Comparison of ENCODE assay signal across 8 mouse cellular contexts in genomic region chr19:45046523-45047321, GRCm38 (mm10). TPM values are rescaled to one million over a fixed set of nuclear protein-coding genes. Genes with fewer than 3 reads are reported as not detected.
DNase-seq lines count a peak whose midpoint lies in the region; ATAC-seq and TF ChIP-seq lines count a peak whose summit lies in the region.

No protein-coding gene starts in this region.

- no peaks in the 10 kb centered on the region for H3K36me3 ChIP-seq in E14TG2a.4 (ENCODE audit: insufficient read depth, low read length)
- H3K36me3 ChIP-seq in forebrain, embryonic 15.5 days = peaks cover 11% of the 10 kb centered on the region
- H3K36me3 ChIP-seq in lung, embryonic 14.5 days (ENCODE audit: insufficient read depth) = 0 out of 2 replicates have a peak, but pooled peaks cover 9% of the 10 kb centered on the region

- no peak for TF ChIP-seq CTCF in E14TG2a.4 (conservative IDR thresholded peaks at IDR 0.05; ENCODE audit: low read length)
- no peak for TF ChIP-seq CTCF in lung, embryonic 14.5 days (IDR thresholded peaks at IDR 0.05; ENCODE audit: low read depth)

- H3K4me3 ChIP-seq in E14TG2a.4 (replicated peaks; ENCODE audit: low read length) = peak overlapping the region; percentile 74
- peak overlapping the region; percentile 59 for H3K4me3 ChIP-seq in forebrain, embryonic 15.5 days
- H3K4me3 ChIP-seq in lung, embryonic 14.5 days (ENCODE audit: low read depth, low read length) = peak overlapping the region; percentile 41

- H3K9me3 ChIP-seq in E14TG2a.4 (ENCODE audit: low read length) = no peaks in the 10 kb centered on the region
- H3K9me3 ChIP-seq in forebrain, embryonic 15.5 days = no peaks in the 10 kb centered on the region
- no peaks in the 10 kb centered on the region for H3K9me3 ChIP-seq in lung, embryonic 14.5 days (ENCODE audit: low read depth, low read length)

- peak overlapping the region; percentile 64 for H3K4me2 ChIP-seq in forebrain, embryonic 15.5 days (replicated peaks)
- peak overlapping the region; percentile 91 for H3K4me2 ChIP-seq in lung, embryonic 14.5 days

- ATAC-seq in cerebellum, adult (ENCODE audit: insufficient number of reproducible peaks, low FRiP score, low TSS enrichment) = peak; percentile 78
- peak; percentile 69 for ATAC-seq in forebrain, embryonic 15.5 days (replicated peaks)
- peak; percentile 58 for ATAC-seq in lung, embryonic 14.5 days (ENCODE audit: insufficient read depth)

- peak; percentile 84 for DNase-seq in heart, postnatal 4 days
- peak; percentile 60 for DNase-seq in layer of hippocampus, adult 9-10 months (ENCODE audit: low spot score)
- peak; percentile 88 for DNase-seq in lung, embryonic 14.5 days
- DNase-seq in ovary, postnatal 36 days (ENCODE audit: low spot score) = peak; percentile 85
- peak; percentile 69 to 70 for DNase-seq in thymus, postnatal 10 days (ENCODE audit: low spot score in 2 of 2)

- peaks cover 87% of the 10 kb centered on the region for H3K27me3 ChIP-seq in E14TG2a.4 (ENCODE audit: insufficient read depth, low read length)
- H3K27me3 ChIP-seq in forebrain, embryonic 15.5 days = peaks cover 8% of the 10 kb centered on the region; the same call in 1 of the 2 replicates
- peaks cover 28% of the 10 kb centered on the region for H3K27me3 ChIP-seq in lung, embryonic 14.5 days (ENCODE audit: insufficient read depth, low read length)

- H3K27ac ChIP-seq in forebrain, embryonic 15.5 days (replicated peaks) = peak overlapping the region; percentile 97
- H3K27ac ChIP-seq in lung, embryonic 14.5 days (ENCODE audit: low read depth) = peak overlapping the region; percentile 92

- H3K9ac ChIP-seq in forebrain, embryonic 15.5 days (replicated peaks) = peak overlapping the region; percentile 67
- H3K9ac ChIP-seq in lung, embryonic 14.5 days = peak overlapping the region; percentile 58

- 1% methylated on average over 34 of the region's 34 CpGs for WGBS in forebrain, embryonic 15.5 days
- under 1% methylated on average over 34 of the region's 34 CpGs for WGBS in lung, embryonic 14.5 days

- H3K4me1 ChIP-seq in E14TG2a.4 (replicated peaks; ENCODE audit: low read depth, low read length) = peaks cover 63% of the 10 kb centered on the region
- peaks cover 42% of the 10 kb centered on the region for H3K4me1 ChIP-seq in forebrain, embryonic 15.5 days
- H3K4me1 ChIP-seq in lung, embryonic 14.5 days (ENCODE audit: insufficient read depth) = 0 out of 2 replicates have a peak, but pooled peaks cover 7% of the 10 kb centered on the region

RNA-seq across cellular contexts. Expression of gene Sfxn3, which starts 0.6 kb away (rescaled TPM):
- polyA plus RNA-seq in forebrain, embryonic 15.5 days (2015; fragmentation: Nextera tagmentation; extraction: Ambion mirVana) = 65.0 and 67.6 TPM in 2 replicates
- 10 to 100 TPM; 26.3 to 27.2 TPM for total RNA-seq in heart, postnatal 4 days (2021)
- 18.3 and 19.6 TPM in 2 replicates for polyA plus RNA-seq in lung, embryonic 14.5 days (2014; fragmentation: Nextera tagmentation; extraction: Ambion mirVana)

RNA-seq across cellular contexts. Expression of gene Pdzd7, which starts 1.2 kb away (rescaled TPM):
- 1.7 and 2.2 TPM in 2 replicates for polyA plus RNA-seq in forebrain, embryonic 15.5 days (2015; fragmentation: Nextera tagmentation; extraction: Ambion mirVana)
- not detected for total RNA-seq in heart, postnatal 4 days (2021)
- polyA plus RNA-seq in lung, embryonic 14.5 days (2014; fragmentation: Nextera tagmentation; extraction: Ambion mirVana) = 0.39 TPM in 2 replicates

RNA-seq across cellular contexts. Expression of gene Kazald1, which starts 28.3 kb away (rescaled TPM):
- polyA plus RNA-seq in forebrain, embryonic 15.5 days (2015; fragmentation: Nextera tagmentation; extraction: Ambion mirVana) = 0.70 and 0.73 TPM in 2 replicates
- total RNA-seq in heart, postnatal 4 days (2021) = 1 to 10 TPM; 5.1 to 6.2 TPM
- polyA plus RNA-seq in lung, embryonic 14.5 days (2014; fragmentation: Nextera tagmentation; extraction: Ambion mirVana) = 1.5 and 2.4 TPM in 2 replicates

RNA-seq across cellular contexts. Expression of gene Lzts2, which starts 32.5 kb away (rescaled TPM):
- 25.7 and 27.7 TPM in 2 replicates for polyA plus RNA-seq in forebrain, embryonic 15.5 days (2015; fragmentation: Nextera tagmentation; extraction: Ambion mirVana)
- 10 to 100 TPM; 52.6 to 68.0 TPM for total RNA-seq in heart, postnatal 4 days (2021)
- 68.5 and 75.4 TPM in 2 replicates for polyA plus RNA-seq in lung, embryonic 14.5 days (2014; fragmentation: Nextera tagmentation; extraction: Ambion mirVana)

RNA-seq across cellular contexts. Expression of gene Mrpl43, which starts 40.5 kb away (rescaled TPM):
- 83.9 and 87.1 TPM in 2 replicates for polyA plus RNA-seq in forebrain, embryonic 15.5 days (2015; fragmentation: Nextera tagmentation; extraction: Ambion mirVana)
- 10 to 100 TPM; 45.3 to 45.5 TPM for total RNA-seq in heart, postnatal 4 days (2021)
- 61.3 and 63.6 TPM in 2 replicates for polyA plus RNA-seq in lung, embryonic 14.5 days (2014; fragmentation: Nextera tagmentation; extraction: Ambion mirVana)

Comparison
In these comparisons a context has a peak if more than half of its experiments do, and no peak if none do; other contexts are left out.
1. Peak in every context shown above with its lines: DNase-seq, ATAC-seq, H3K4me3 ChIP-seq and H3K27ac ChIP-seq.